Mouse (Mus musculus) megakaryocyte progenitor cell, adult 5-6 weeks (primary cell): ENCODE measurements around the gene Trpc5os. TPM values are rescaled to one million over a fixed set of nuclear protein-coding genes. Genes with fewer than 3 reads are reported as not detected.
A peak's percentile ranks its signal among the peaks of the same experiment; 100 is the strongest.

Source experiments
- ATAC-seq: replicated peaks from 2 replicates; pipeline ENCODE4 v1.8.0; 2016; ENCODE audit warnings: mild to moderate bottlenecking, moderate TSS enrichment, inconsistent platforms; ENCODE audit not compliant: poor library complexity
- total RNA-seq, 2 experiments: library from RNA; stranded (forward) in 1 of 2; stranded (reverse) in 1 of 2; fragments of 157-497, 149-512 nt in 1 of 2; fragments of 200-1000 nt in 1 of 2; gene quantifications; 2 replicates each; pipeline versions ENCODE4 v1.2.3 to v1.2.4; 2015 to 2017

Gene Trpc5os
- total RNA-seq (2015) (not detected in 2 replicates), total RNA-seq (2017) (not detected in 2 replicates)

GRCm38 (mm10) chrX:144456281-144456680 lies at the start of gene Trpc5os:
Gene Trpc5os, plus strand, starts transcription at chrX:144456581.
- no peak for ATAC-seq

GRCm38 (mm10) chrX:144408036-144408435 lies 48.3 kb upstream of the Trpc5os start:
- ATAC-seq: no peak

- ATAC-seq: no peak
Observed at GRCm38 (mm10) chrX:144420259-144420658, 36.1 kb upstream of the Trpc5os start.

GRCm38 (mm10) chrX:144421091-144421490 lies 35.3 kb upstream of the Trpc5os start:
- ATAC-seq: no peak

GRCm38 (mm10) chrX:144423848-144424247 lies 32.5 kb upstream of the Trpc5os start:
- ATAC-seq: no peak

- ATAC-seq: no peak
Observed at GRCm38 (mm10) chrX:144464416-144464815, 8.0 kb downstream of the Trpc5os start.

GRCm38 (mm10) chrX:144491394-144491793 lies 35.0 kb downstream of the Trpc5os start:
- ATAC-seq: no peak

- no peak for ATAC-seq
Observed at GRCm38 (mm10) chrX:144523239-144523638, 66.9 kb downstream of the Trpc5os start.

- peak; percentile 72 for ATAC-seq
Observed at GRCm38 (mm10) chrX:144526042-144526441, 69.7 kb downstream of the Trpc5os start.

Other genes starting within 250 kb of the Trpc5os start
- 19.1 and 21.2 TPM in 2 replicates for gene Alg13, start 138.8 kb upstream of the Trpc5os start, total RNA-seq (2015)
- 16.5 and 21.5 TPM in 2 replicates for gene Alg13, start 138.8 kb upstream of the Trpc5os start, total RNA-seq (2017)
- gene Trpc5, start 231.6 kb downstream of the Trpc5os start, total RNA-seq (2015): not detected in 2 replicates
- not detected in 2 replicates for gene Trpc5, start 231.6 kb downstream of the Trpc5os start, total RNA-seq (2017)
- not detected in 2 replicates for gene Rtl4, start 232.3 kb downstream of the Trpc5os start, total RNA-seq (2015)
- gene Rtl4, start 232.3 kb downstream of the Trpc5os start, total RNA-seq (2017): not detected in 2 replicates